Comparison of ENCODE assay signal across 10 mouse cellular contexts in genomic region chr16:56131666-56132065, GRCm38 (mm10).
DNase-seq lines count a peak whose midpoint lies in the region; ATAC-seq and TF ChIP-seq lines count a peak whose summit lies in the region.
"Had no signal": no experiment of that assay in that cellular context is flagged by ENCODE, and none has a peak within 500 bp of the region (broad histone marks: within the 10 kb centered on the region; RNA-seq: fewer than 3 reads in every experiment).

No protein-coding gene starts in this region.

- H3K9ac ChIP-seq in kidney, embryonic 14.5 days (ENCODE audit: low read depth, low read length) = no peak overlapping the region
- H3K9ac ChIP-seq: embryonic facial prominence, embryonic 15.5 days; limb, embryonic 15.5 days had no signal

- no peak overlapping the region for H3K27ac ChIP-seq in kidney, adult 2 months (ENCODE audit: insufficient read depth, low read depth, low read length)
- no peak overlapping the region for H3K27ac ChIP-seq in kidney, embryonic 14.5 days (ENCODE audit: low read depth, low read length)
- H3K27ac ChIP-seq: embryonic facial prominence, embryonic 15.5 days; limb, embryonic 15.5 days had no signal

- H3K4me2 ChIP-seq in kidney, embryonic 14.5 days (replicated peaks; ENCODE audit: low read depth, low read length) = no peak overlapping the region
- H3K4me2 ChIP-seq: embryonic facial prominence, embryonic 15.5 days; limb, embryonic 15.5 days had no signal

- no peaks in the 10 kb centered on the region for H3K9me3 ChIP-seq in kidney, embryonic 14.5 days (ENCODE audit: control insufficient read depth, low read length)
- H3K9me3 ChIP-seq: embryonic facial prominence, embryonic 15.5 days; limb, embryonic 15.5 days had no signal

- no peaks in the 10 kb centered on the region for H3K4me1 ChIP-seq in kidney, adult 2 months (ENCODE audit: control insufficient read depth, insufficient read depth, low read length)
- no peaks in the 10 kb centered on the region for H3K4me1 ChIP-seq in kidney, embryonic 14.5 days (ENCODE audit: control insufficient read depth, insufficient read depth, low read length)
- H3K4me1 ChIP-seq: embryonic facial prominence, embryonic 15.5 days; limb, embryonic 15.5 days had no signal

- H3K4me3 ChIP-seq in kidney, adult 2 months (ENCODE audit: insufficient read depth, low read depth, low read length) = no peak overlapping the region
- H3K4me3 ChIP-seq in kidney, embryonic 14.5 days (ENCODE audit: low read length) = no peak overlapping the region
- H3K4me3 ChIP-seq: embryonic facial prominence, embryonic 15.5 days; limb, embryonic 15.5 days had no signal

- no peak for TF ChIP-seq CTCF in kidney, adult 2 months (conservative IDR thresholded peaks at IDR 0.05; ENCODE audit: insufficient read depth, insufficient read length, low read depth, low read length)

- no peak for TF ChIP-seq POLR2A in kidney, adult 2 months (IDR thresholded peaks at IDR 0.05; ENCODE audit: low read depth, low read length)

- 26% methylated on average over 3 of the region's 3 CpGs for WGBS in kidney, adult 2 months
- 36% methylated on average over 3 of the region's 3 CpGs for WGBS in kidney, embryonic 14.5 days

- H3K27me3 ChIP-seq in kidney, adult 2 months (replicated peaks; ENCODE audit: control insufficient read depth, insufficient read depth, low read length) = no peaks in the 10 kb centered on the region
- H3K27me3 ChIP-seq in kidney, embryonic 14.5 days (ENCODE audit: control insufficient read depth, insufficient read depth, low read length) = no peaks in the 10 kb centered on the region
- H3K27me3 ChIP-seq: embryonic facial prominence, embryonic 15.5 days; limb, embryonic 15.5 days had no signal

- peak; percentile 39 for DNase-seq in kidney, adult 2 months
- peak; percentile 60 for DNase-seq in R1 (ENCODE audit: low read depth, low spot score)
- DNase-seq in induced T-regulatory cell, adult 2 months (ENCODE audit: low read depth) = peak; percentile 74
- DNase-seq in layer of hippocampus, postnatal 25 days (ENCODE audit: extremely low spot score in 1 of 2, low spot score in 1 of 2) = no peak
- DNase-seq in left cerebral cortex, adult 9 months (ENCODE audit: low spot score in 2 of 2) = no peak
- no peak for DNase-seq in heart, adult 11 months

- 0 out of 2 replicates have a peak, but pooled peaks cover 2% of the 10 kb centered on the region for H3K36me3 ChIP-seq in kidney, adult 2 months (ENCODE audit: control insufficient read depth, insufficient read depth, low read length)
- peaks cover 4% of the 10 kb centered on the region; the same call in 1 of the 2 replicates for H3K36me3 ChIP-seq in kidney, embryonic 14.5 days (ENCODE audit: control insufficient read depth, insufficient read depth, low read length)

- no peak for ATAC-seq in kidney, embryonic 14.5 days (ENCODE audit: low FRiP score, low TSS enrichment)
- peak; percentile 93 for ATAC-seq in CD4-positive, CD25-positive, alpha-beta regulatory T cell, adult 4 months

Comparison
In these comparisons a context has a peak if more than half of its experiments do, and no peak if none do; other contexts are left out.
1. DNase-seq: peak in kidney, adult 2 months (single experiment), R1 (single experiment) and induced T-regulatory cell, adult 2 months (single experiment); none in layer of hippocampus, postnatal 25 days (0 of 2), left cerebral cortex, adult 9 months (0 of 2) and heart, adult 11 months (single experiment).